8 mouse cellular contexts compared by ENCODE assay signal in genomic region chr6:51399113-51399518, GRCm38 (mm10). TPM values are rescaled to one million over a fixed set of nuclear protein-coding genes. Genes with fewer than 3 reads are reported as not detected.
A peak's percentile ranks its signal among the peaks of the same experiment; 100 is the strongest.
DNase-seq lines count a peak whose midpoint lies in the region; ATAC-seq and TF ChIP-seq lines count a peak whose summit lies in the region.

No protein-coding gene starts in this region.

- no peak for TF ChIP-seq CTCF in brain, embryonic 14.5 days (IDR thresholded peaks at IDR 0.05; ENCODE audit: borderline replicate concordance, extremely low read depth, insufficient read depth, insufficient read length)

- TF ChIP-seq POLR2A in brain, embryonic 14.5 days (IDR thresholded peaks at IDR 0.05; ENCODE audit: borderline replicate concordance, extremely low read depth, insufficient read depth, insufficient read length, poor library complexity, severe bottlenecking), result no peak

- H3K4me1 ChIP-seq in heart, embryonic 16.5 days (ENCODE audit: control insufficient read depth, insufficient read depth, low read length), result peaks cover 6% of the 10 kb centered on the region
- peaks cover 9% of the 10 kb centered on the region; the same call in 1 of the 2 replicates for H3K4me1 ChIP-seq in limb, embryonic 11.5 days (ENCODE audit: control insufficient read depth, insufficient read depth, low read length)
- H3K4me1 ChIP-seq in neural tube, embryonic 11.5 days (ENCODE audit: control insufficient read depth, insufficient read depth, low read length), result peaks cover 7% of the 10 kb centered on the region; the same call in 1 of the 2 replicates

- H3K27me3 ChIP-seq in heart, embryonic 16.5 days (ENCODE audit: control insufficient read depth, insufficient read depth, low read length), result no peaks in the 10 kb centered on the region
- H3K27me3 ChIP-seq in limb, embryonic 11.5 days (ENCODE audit: control insufficient read depth, insufficient read depth, low read length), result no peaks in the 10 kb centered on the region
- no peaks in the 10 kb centered on the region for H3K27me3 ChIP-seq in neural tube, embryonic 11.5 days (ENCODE audit: control insufficient read depth, insufficient read depth, low read length)

- ATAC-seq in heart, embryonic 16.5 days (replicated peaks; ENCODE audit: extremely low read depth, insufficient read depth, low FRiP score), result peak; percentile 63
- peak; percentile 51; the same call in 1 of the 2 replicates for ATAC-seq in limb, embryonic 11.5 days (ENCODE audit: insufficient number of reproducible peaks, low FRiP score, low TSS enrichment, low read depth)
- ATAC-seq in neural tube, embryonic 11.5 days (ENCODE audit: insufficient read depth, low FRiP score, low TSS enrichment), result peak; percentile 60

- H3K9ac ChIP-seq in heart, embryonic 16.5 days (ENCODE audit: low read length), result peak overlapping the region; percentile 23; the same call in 1 of the 2 replicates
- H3K9ac ChIP-seq in limb, embryonic 11.5 days (ENCODE audit: low read length), result peak overlapping the region; percentile 22; the same call in 1 of the 2 replicates
- peak overlapping the region; percentile 14; the same call in 1 of the 2 replicates for H3K9ac ChIP-seq in neural tube, embryonic 11.5 days (ENCODE audit: low read length)

- WGBS in heart, embryonic 16.5 days, result 22% methylated on average over 6 of the region's 6 CpGs
- 19% methylated on average over 6 of the region's 6 CpGs for WGBS in limb, embryonic 11.5 days
- WGBS in neural tube, embryonic 11.5 days, result 19% methylated on average over 6 of the region's 6 CpGs

- no peak overlapping the region for H3K27ac ChIP-seq in heart, embryonic 16.5 days (ENCODE audit: low read length)
- H3K27ac ChIP-seq in limb, embryonic 11.5 days (replicated peaks; ENCODE audit: low read depth, low read length), result no peak overlapping the region
- peak overlapping the region; percentile 56; the same call in 1 of the 2 replicates for H3K27ac ChIP-seq in neural tube, embryonic 11.5 days (ENCODE audit: low read depth, low read length)

- no peak overlapping the region for H3K4me3 ChIP-seq in heart, embryonic 16.5 days (ENCODE audit: low read length)
- no peak overlapping the region for H3K4me3 ChIP-seq in limb, embryonic 11.5 days (ENCODE audit: low read depth, low read length)
- no peak overlapping the region for H3K4me3 ChIP-seq in neural tube, embryonic 11.5 days (ENCODE audit: low read depth, low read length)

- H3K4me2 ChIP-seq in heart, embryonic 16.5 days (ENCODE audit: low read depth, low read length), result no peak overlapping the region
- 0 out of 2 replicates have a peak overlapping the region, but pooled peaks have one; percentile 10 for H3K4me2 ChIP-seq in limb, embryonic 11.5 days (ENCODE audit: low read depth, severe bottlenecking)
- no peak overlapping the region for H3K4me2 ChIP-seq in neural tube, embryonic 11.5 days (ENCODE audit: low read depth)

- DNase-seq in 3134 (ENCODE audit: extremely low read depth, insufficient read length, low spot score), result peak; percentile 31
- DNase-seq in brain, embryonic 14.5 days (ENCODE audit: low read depth), result peak; percentile 34
- DNase-seq in limb, embryonic 11.5 days (ENCODE audit: low spot score), result peak; percentile 53
- DNase-seq in neural tube, embryonic 11.5 days (ENCODE audit: low spot score), result peak; percentile 63
- DNase-seq in frontal cortex, postnatal 25 days (ENCODE audit: low spot score in 2 of 2), result no peak
- no peak for DNase-seq in thymus, postnatal 4 days
- no peak for DNase-seq in cerebellum, adult 11 months

- no peaks in the 10 kb centered on the region for H3K9me3 ChIP-seq in heart, embryonic 16.5 days (replicated peaks; ENCODE audit: control insufficient read depth, low read length)
- H3K9me3 ChIP-seq in limb, embryonic 11.5 days (ENCODE audit: control insufficient read depth, low read length), result no peaks in the 10 kb centered on the region
- no peaks in the 10 kb centered on the region for H3K9me3 ChIP-seq in neural tube, embryonic 11.5 days (ENCODE audit: control insufficient read depth, low read length)

- H3K36me3 ChIP-seq in heart, embryonic 16.5 days (ENCODE audit: control insufficient read depth, insufficient read depth), result no peaks in the 10 kb centered on the region
- no peaks in the 10 kb centered on the region for H3K36me3 ChIP-seq in limb, embryonic 11.5 days (ENCODE audit: control insufficient read depth, insufficient read depth, low read length)
- no peaks in the 10 kb centered on the region for H3K36me3 ChIP-seq in neural tube, embryonic 11.5 days (ENCODE audit: control insufficient read depth, insufficient read depth, low read length)

RNA-seq across cellular contexts. Expression of gene Nfe2l3, which starts 33.4 kb away (rescaled TPM):
- polyA plus RNA-seq in brain, embryonic 14.5 days (2012; rRNA removed), result 6.5 and 9.4 TPM in 2 replicates
- polyA plus RNA-seq in heart, embryonic 16.5 days (2015; fragmentation: Nextera tagmentation; extraction: Ambion mirVana), result 2.3 and 4.0 TPM in 2 replicates
- polyA plus RNA-seq in limb, embryonic 11.5 days (2014; fragmentation: Nextera tagmentation; extraction: Ambion mirVana), result 0.73 and 1.0 TPM in 2 replicates
- polyA plus RNA-seq in neural tube, embryonic 11.5 days (2014; fragmentation: Nextera tagmentation; extraction: Ambion mirVana), result 0.44 and 1.7 TPM in 2 replicates

Comparison
In these comparisons a context has a peak if more than half of its experiments do, and no peak if none do; other contexts are left out.
1. DNase-seq: peak in 3134 (single experiment), brain, embryonic 14.5 days (single experiment), limb, embryonic 11.5 days (single experiment) and neural tube, embryonic 11.5 days (single experiment); none in frontal cortex, postnatal 25 days (0 of 2), thymus, postnatal 4 days (single experiment) and cerebellum, adult 11 months (single experiment).
2. Peak in every context shown above with its lines, with median percentiles within 50 percentile points of each other: ATAC-seq and H3K9ac ChIP-seq.